Mouse (Mus musculus) spleen, adult 2 months (tissue): ENCODE data around the gene Ccdc175.

Experiments used
- CTCF ChIP-seq: fragments of 200-500 bp; IDR thresholded peaks from 2 replicates; pipeline ENCODE4 v1.5.1; 2011; ENCODE audit warnings: mild to moderate bottlenecking, inconsistent platforms; ENCODE audit not compliant: insufficient read depth, insufficient read length, insufficient replicate concordance; ENCODE audit errors: extremely low read depth
- POLR2A ChIP-seq: fragments of 200-500 bp; IDR thresholded peaks from 2 replicates; pipeline ENCODE4 v1.6.1; 2011; ENCODE audit warnings: low read depth, low read length, inconsistent platforms

DNA sequence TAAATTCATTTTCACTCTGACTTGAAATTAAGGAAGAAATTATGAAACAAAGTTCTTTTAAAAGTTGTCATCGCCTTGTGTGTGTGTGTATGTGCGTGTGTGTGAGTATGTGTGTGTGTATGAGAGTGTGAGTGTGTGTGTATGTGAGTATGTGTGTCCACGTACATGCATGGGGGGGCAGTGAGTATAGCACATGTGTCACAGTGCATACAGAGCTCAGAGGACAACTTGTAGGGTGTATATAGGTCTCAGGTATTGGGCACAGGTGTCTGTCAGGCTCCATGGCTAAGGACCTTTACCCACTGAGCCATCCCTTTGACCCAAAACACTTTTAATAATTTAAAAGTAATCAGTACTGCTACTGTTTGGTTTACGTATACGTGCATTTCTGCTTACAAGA is 80.8 kb downstream of the Ccdc175 start:
- TF ChIP-seq POLR2A (no peak), CTCF (no peak)
